Mouse (Mus musculus) MEL (cell line): Measurements from ENCODE around the gene Gpatch1.

Source experiments
- CTCF ChIP-seq, 3 experiments: IDR thresholded peaks in 2 of 3; conservative IDR thresholded peaks in 1 of 3; 2 replicates each; pipeline ENCODE4 v1.5.1; 2011 to 2012; ENCODE audit warnings: low read length in 3 of 3, low read depth in 2 of 3, mild to moderate bottlenecking in 2 of 3, improper control_type of control experiment in 1 of 3, inconsistent platforms in 1 of 3, mixed read lengths in 1 of 3, moderate library complexity in 1 of 3; ENCODE audit not compliant: control insufficient read depth in 1 of 3, insufficient read depth in 1 of 3, poor library complexity in 1 of 3, severe bottlenecking in 1 of 3
- POLR2A ChIP-seq, 2 experiments: IDR thresholded peaks; 2 replicates each; pipeline ENCODE4 v1.6.1; 2011 to 2012; ENCODE audit warnings: low read length in 2 of 2, mild to moderate bottlenecking in 2 of 2, control low read depth in 1 of 2, improper control_type of control experiment in 1 of 2, low read depth in 1 of 2, moderate library complexity in 1 of 2; ENCODE audit not compliant: control insufficient read depth in 1 of 2, insufficient read depth in 1 of 2, poor library complexity in 1 of 2
- USF2 ChIP-seq, 2 experiments: IDR thresholded peaks; 2 replicates each; pipeline ENCODE4 v1.6.1; 2011 to 2012; ENCODE audit warnings: improper control_type of control experiment in 2 of 2, low read length in 2 of 2, borderline replicate concordance in 1 of 2, inconsistent platforms in 1 of 2, low read depth in 1 of 2, mild to moderate bottlenecking in 1 of 2; ENCODE audit not compliant: insufficient read depth in 1 of 2

DNA sequence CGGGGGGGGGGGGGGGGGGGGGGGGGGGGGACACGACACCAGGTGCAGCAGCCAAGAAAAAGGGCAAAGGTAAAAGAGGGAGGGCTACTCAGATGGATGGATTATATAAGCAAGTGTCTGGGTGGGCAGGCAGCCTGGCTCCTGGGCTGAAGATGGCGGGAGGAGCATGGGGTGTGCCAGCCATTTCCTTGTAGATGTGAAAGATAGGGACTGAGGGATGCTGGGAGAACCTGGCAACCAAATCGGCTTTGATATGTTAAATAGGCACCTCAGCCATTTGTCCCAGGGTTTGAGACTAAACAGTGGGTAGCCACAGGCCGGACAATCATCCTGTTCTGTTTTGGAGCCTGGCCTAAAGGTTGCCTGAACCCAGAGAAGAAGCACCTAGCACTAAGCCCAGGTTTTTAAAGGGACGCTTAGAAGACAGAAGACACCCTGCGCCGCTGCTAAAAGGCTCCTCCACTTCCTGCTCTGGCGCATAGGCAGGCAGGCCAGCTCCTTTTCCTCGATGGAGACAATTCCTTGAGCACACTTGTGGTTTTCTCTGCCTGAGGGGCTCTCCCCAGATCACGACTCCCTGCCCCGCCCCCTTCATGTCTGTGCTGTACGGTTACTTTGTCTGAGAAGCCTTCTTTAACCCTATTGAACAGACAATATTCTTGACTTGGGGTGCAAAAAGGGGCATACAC, 4.6 kb upstream of the Gpatch1 start:
- TF ChIP-seq CTCF (IDR thresholded peaks at IDR 0.05 in 2 of 3, conservative IDR thresholded peaks at IDR 0.05 in 1 of 3; ENCODE audit: control insufficient read depth in 1 of 3, insufficient read depth in 1 of 3, low read depth in 2 of 3, low read length in 3 of 3, poor library complexity in 1 of 3, severe bottlenecking in 1 of 3), result no peak
- TF ChIP-seq USF2 (IDR thresholded peaks at IDR 0.05; ENCODE audit: borderline replicate concordance in 1 of 2, insufficient read depth in 1 of 2, low read depth in 1 of 2, low read length in 2 of 2), result no peak
- no peak for TF ChIP-seq POLR2A (IDR thresholded peaks at IDR 0.05; ENCODE audit: control insufficient read depth in 1 of 2, insufficient read depth in 1 of 2, low read depth in 1 of 2, low read length in 2 of 2, poor library complexity in 1 of 2)
